Mouse (Mus musculus): ENCODE measurements around the gene Pacrg. TPM values are rescaled to one million over a fixed set of nuclear protein-coding genes. Genes with fewer than 3 reads are reported as not detected.

Gene Pacrg
- total RNA-seq, 2 experiments from 2014 or later, result 0.67 to 1.1 TPM

GRCm38 (mm10) chr17:10624699-10625424 lies 215.2 kb downstream of the Pacrg start:
- no peak for DNase-seq

DNA sequence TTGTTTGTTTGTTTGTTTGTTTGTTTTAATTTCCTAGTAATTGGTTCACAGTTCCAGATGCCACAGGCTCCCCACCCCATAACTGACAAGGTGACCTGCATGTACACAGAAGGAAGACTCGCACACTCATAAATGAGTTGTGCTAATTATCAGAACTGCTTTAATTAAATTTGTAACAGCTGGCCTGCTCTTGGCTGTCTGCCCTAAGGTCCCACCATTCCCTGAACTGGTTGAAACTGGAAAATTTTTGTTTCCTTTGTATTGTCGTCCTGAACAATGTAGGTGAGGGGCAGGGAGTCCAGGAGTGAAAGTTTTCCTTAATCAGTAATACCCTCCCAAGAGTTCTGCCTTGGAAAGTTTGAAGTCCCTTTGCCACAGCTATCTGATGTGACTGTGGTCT lies 219.5 kb downstream of the Pacrg start:
- no peak for DNase-seq

- no peak for DNase-seq
These were observed 220.2 kb downstream of the Pacrg start for GRCm38 (mm10) chr17:10619881-10620280.

- no peak for DNase-seq
These were observed 222.5 kb downstream of the Pacrg start for GRCm38 (mm10) chr17:10617656-10618055.

DNA sequence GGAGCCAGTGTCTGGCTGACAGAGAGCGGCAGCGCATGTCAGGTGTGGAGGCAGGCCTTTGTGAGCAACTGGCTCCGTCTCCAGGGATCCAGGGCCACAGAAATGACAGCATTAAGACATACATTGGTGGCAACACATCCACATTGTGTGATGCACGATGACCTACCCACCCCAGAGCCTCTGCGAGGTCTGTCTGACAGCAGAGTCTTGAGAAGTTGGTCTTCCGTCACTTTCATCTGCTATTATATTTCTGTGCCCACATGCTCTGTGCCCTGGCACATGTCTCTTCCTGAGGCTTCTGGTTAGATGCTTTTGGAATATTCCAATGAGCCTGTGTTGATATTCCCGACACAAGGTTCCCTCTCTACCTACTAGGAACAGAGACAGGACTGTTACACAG lies 224.5 kb downstream of the Pacrg start:
- DNase-seq, result no peak

DNA sequence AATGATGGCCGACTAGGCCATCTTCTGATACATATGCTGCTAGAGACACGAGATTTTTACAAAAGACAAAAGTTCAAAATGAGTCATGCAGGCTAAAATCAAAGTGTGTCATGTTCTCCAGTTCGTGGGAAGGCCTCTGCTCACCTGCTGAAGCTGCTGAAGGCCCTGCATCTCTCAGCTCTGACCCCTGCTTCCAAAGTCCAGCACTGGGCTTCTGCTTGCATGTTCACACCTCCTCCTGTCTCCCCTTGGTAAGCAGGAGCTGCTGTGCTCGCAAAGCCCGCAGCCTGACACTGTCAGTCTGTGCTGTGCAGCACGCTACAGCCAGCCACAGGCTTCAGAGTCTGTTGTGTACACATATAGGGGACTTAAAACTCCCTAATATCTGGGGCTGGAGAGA lies 225.4 kb downstream of the Pacrg start:
- no peak for DNase-seq

GRCm38 (mm10) chr17:10611626-10612025 lies 228.5 kb downstream of the Pacrg start:
- DNase-seq, result no peak

DNA sequence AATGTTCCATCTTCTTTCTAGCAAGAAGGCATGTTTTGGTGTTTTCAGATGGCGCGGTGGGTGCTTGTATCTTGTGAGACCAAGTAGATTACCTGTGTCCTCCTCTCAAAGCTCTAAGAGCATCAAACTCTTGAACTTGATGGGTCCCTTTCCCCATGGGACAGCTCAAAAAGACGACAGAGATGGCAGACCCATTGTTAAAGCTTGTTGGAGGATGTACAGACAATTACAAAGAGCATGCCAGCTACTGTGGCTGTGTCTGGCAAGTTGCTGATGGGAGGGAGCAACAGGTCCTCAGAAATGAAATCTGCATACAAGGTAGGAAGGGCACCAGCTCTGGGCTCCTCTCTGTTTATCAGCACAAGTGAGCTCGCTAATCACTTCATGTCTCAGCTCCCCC lies 232.0 kb downstream of the Pacrg start:
- DNase-seq, result no peak

DNA sequence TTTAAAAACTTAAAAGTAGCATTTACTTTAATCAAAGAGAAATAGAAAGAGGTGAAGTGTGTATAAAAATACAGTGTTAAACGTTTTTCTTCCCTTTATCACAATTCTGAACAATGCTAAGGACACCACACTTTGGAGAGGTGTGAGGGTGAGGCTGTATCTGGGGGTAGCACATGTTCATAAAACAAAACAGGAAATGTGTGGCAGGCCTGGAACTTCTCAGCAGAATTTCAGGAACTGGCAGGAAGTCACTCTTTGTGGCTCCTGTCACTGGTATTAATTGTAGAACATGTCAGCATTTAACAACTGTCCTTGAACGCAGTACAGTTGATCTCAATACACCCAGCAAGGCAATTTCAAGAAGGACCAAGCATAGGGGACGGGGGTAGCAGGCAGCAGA lies 234.0 kb downstream of the Pacrg start:
- DNase-seq, result no peak

DNA sequence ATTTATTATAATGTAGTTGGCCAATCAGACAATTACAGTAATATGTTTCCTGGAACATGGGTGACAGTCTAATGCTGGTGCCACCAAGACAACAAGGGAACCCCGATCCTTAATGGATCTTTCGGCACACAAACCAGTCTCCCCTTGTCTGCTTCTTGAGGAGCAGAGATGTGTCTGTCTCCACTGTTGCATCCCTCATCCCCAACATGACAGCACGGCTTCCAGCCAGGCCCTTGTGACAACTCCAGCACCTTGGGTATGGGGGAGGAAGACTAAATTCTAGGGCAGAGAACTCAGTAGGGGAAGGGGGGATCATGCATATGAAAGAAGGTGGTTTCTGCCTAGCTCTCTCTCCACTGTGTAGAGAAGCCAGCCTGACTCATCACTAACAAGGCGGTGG lies 242.4 kb downstream of the Pacrg start:
- DNase-seq, result no peak

DNA sequence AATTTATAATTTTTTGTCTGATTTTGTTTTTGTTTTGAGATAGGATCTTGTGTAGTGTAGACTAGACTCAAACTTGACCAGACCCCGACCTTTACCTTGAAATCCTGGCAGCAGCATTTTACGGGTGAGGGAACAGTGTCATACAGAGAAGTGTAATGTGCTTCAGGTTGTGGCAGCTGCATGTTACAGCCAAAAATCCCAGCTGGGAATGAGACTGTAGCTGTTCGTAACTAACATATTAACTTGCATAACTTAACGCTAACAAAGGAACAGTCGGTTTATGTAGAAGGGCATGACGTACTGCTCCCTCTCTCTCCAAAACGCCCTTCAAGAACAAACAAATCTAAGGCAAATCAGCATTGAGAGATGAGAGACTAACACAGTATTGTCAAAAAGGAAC lies 250.5 kb downstream of the Pacrg start:
- no peak for DNase-seq

DNA sequence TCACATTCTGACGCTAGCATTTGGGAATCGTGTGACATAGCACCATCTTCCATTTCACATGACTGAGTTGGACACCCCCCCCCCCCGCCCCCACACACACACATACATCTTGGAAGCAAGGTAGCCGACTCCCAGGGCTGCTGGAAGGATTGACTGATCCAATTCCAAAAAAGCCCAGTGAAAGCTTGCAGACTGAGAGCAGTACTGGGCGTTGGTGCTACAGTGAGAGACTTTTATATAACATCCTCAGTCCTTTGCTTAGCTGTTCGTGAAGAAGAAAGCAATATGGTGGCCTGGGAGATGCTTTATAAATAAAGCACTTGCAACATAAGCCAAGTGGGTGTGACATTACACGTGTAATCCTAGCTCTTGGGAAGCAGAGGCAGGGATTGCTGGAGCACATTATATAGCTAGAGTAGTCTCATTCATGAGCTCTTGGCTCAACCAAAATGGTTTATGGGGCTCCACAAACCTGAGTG lies 251.2 kb downstream of the Pacrg start:
- no peak for DNase-seq

DNA sequence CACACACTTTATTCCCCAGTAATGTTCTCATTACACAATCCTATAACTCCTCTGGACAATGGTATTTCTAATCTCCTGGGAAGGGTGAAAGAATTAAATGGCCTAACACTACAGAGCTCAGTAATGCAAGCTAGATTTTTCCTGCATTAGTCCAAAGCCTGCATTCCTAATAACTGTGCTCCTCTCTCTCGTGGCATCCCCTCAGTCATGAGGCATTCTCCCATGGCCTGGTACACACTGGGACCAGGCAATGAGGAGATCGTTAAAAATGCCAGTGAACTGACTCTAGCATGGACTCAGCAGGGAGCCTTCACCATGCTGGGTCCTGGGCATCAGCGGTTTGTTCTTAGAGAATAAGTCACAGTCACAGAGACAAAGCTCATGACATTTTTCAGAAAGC lies 256.8 kb downstream of the Pacrg start:
- DNase-seq, result no peak

DNA sequence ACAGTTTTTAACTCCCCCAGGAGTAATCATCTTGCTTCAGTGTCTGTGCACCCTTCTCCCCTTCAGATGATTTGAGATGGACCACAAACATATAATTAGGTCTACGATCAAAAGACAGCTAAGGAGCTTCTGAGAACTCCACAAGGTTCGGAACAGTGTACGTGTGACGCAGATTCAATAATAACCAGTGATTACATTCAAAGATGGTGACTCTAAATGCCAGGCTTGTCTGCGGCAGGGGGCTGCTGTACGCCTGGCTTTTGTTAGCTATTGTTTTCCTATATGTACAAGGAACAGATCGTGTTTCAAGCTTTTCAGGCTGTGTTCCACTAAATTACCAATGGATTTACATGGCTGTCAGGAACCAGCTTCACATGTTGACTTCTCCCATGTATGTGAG lies 264.8 kb downstream of the Pacrg start:
- DNase-seq, result no peak

DNA sequence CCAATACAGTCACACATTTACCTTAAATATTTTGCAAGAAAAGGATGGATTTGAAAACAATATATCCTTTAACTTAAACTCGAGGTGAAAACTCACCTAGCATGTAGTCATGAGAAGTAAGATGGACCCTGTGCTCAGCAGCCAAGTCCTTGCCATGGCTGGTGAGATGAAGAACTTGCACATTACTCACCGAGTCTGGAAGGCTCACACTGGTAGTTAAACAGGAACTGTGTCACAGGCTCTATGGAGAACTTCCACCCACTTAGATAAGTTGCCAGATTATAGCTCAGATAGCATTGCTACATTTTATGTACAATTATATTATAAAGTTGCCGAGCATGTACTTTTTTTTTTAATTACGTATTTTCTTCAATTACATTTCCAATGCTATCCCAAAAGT lies 267.7 kb downstream of the Pacrg start:
- DNase-seq, result no peak

- DNase-seq, result no peak
These were observed 270.8 kb downstream of the Pacrg start for GRCm38 (mm10) chr17:10569270-10569669.

- no peak for DNase-seq
These were observed 272.7 kb downstream of the Pacrg start for GRCm38 (mm10) chr17:10567411-10567810.

DNA sequence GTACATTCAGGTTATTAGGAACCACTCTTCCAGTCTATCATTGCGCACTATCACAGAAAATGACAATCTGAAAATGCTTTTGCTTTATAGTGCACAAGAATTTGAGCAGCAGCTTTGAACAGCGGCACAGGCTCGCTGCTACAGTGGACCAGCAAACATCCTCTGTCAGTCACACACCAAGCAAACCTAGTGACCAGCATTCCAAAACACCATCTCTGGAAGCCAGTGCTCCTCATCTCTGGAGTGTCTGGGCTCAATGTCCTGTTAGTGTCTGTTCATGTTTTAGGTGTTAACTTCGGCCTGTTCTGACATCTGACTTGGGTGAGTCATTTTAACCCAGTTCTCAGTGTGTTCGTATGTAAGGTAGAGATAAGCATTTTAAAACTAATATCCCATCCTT lies 275.9 kb downstream of the Pacrg start:
- no peak for DNase-seq

DNA sequence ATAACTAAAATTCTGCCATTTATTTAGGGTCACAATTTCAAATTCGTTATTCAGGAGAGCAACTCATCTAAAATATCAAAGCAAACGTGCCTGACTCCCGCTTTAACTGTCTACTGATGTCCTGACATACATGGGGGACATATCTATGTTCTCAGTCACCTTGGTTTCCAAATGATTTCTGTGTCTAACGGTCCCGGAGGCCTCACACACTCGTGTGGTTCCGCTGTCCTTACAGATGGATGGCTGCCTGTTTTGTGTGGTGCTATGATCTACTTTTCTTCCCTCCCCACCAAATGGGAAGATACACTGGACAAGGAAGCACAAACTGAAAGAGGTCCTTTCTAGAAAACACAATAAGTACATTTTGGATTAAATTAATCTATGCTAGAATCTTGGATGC lies 277.2 kb downstream of the Pacrg start:
- no peak for DNase-seq

DNA sequence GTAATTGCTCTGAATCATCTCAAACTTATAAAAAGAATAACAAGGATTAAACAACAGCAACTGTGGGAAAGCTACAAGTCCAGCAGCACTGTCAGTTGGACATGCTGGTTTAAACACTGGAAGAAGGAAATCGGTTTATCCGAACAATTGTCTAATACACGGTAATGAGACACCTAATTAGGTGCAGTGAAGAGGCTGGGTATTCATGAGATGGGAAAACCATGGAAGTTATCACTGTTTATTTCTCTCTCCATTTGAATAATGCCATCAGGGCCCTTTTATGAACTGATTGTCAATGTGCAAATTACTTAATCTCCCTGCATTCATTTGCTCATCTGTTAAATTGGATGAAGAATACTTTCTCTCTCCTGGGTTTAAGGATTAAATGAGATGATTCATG lies 280.1 kb downstream of the Pacrg start:
- DNase-seq, result no peak

GRCm38 (mm10) chr17:10558671-10559070 lies 281.4 kb downstream of the Pacrg start:
- DNase-seq, result no peak

- DNase-seq, result no peak
These were observed 287.6 kb downstream of the Pacrg start for GRCm38 (mm10) chr17:10552295-10553056.

DNA sequence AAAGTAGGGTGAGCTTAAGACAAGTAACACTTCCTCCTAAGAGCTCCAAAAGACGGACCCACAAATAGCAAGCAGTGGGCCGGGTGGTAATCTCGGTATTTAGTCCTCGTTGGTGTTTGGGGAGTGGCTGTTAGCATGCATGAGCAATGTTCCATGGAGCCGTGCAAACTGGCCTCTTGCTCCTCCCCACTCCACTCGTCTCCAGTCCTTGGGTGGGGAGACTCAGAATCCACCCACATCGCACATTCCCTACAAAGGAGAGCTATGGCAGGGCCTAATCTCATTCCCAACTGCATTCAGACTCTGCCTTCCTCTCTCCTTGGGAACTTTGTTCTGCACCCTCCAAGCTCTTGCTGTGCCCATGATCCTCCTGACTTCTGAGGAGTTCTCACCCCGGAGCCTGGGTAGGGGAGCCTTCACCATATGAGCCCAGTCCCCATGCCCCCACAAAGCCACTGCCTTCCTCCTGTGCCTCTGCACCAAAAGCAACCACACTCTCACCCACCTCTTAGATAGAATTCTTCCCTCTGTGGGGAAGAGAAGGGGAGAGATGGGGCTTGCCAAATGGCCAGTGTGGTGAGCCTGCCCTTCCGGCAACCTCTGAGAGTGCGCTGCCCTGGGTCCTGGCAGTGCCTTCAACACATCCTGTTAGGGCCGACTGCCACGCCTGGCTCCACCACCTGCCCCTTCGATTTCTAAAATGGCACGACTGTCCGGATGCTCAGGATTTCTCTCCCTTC lies 289.2 kb downstream of the Pacrg start:
- DNase-seq, result no peak

Data from heart, postnatal 4 days (tissue).